Mouse (Mus musculus): ENCODE results near the gene Spink8. TPM values are rescaled to one million over a fixed set of nuclear protein-coding genes. Genes with fewer than 3 reads are reported as not detected.
"Not testable (repeated sequence)": the region's sequence is repeated elsewhere in the genome, so short reads cannot be mapped to it uniquely, and the experiment has no call there.

The Spink8 gene
- 10 to 100 TPM; 13.1 to 21.8 TPM for total RNA-seq (2021)
- long read RNA-seq, experiment 1, transcript Spink8-201 (4 exons, 637 nt): major isoform, 14 of 31 reads
- long read RNA-seq, experiment 1, transcript Spink8-202 (5 exons, 768 nt): minor isoform, 10 of 31 reads
- long read RNA-seq, experiment 1, partial matches to known transcripts: 2 of 31 reads
- long read RNA-seq, experiment 1, other reads (novel, unspliced or antisense): 5 of 31 reads
- long read RNA-seq, experiment 2, transcript Spink8-201 (4 exons, 637 nt): major isoform, 7 of 12 reads
- long read RNA-seq, experiment 2, partial matches to known transcripts: 1 of 12 reads
- long read RNA-seq, experiment 2, other reads (novel, unspliced or antisense): 0 of 12 reads

DNA sequence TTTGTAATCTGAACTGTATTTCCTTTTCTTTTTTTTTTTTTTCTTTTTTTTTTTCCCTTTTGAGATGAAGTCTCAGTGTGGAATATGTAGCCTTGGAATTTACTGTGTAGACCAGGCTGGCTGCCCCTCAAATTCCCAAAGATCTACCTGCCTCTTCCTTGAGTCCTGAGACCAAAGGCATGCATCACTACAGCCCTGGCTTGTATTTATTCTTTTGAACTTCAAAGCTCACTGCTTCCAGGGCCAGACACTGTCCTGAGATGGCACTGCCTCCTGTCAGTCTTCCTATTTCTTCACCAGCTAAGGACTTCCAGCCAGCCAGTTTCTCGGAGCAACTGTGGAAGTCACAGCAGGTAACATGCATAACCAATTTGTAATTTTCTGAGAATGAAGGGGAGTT lies at the start of gene Spink8:
Spink8 (plus strand) TSS at position 301 of the 400 bp plus-strand sequence.
- DNase-seq: no peak

DNA sequence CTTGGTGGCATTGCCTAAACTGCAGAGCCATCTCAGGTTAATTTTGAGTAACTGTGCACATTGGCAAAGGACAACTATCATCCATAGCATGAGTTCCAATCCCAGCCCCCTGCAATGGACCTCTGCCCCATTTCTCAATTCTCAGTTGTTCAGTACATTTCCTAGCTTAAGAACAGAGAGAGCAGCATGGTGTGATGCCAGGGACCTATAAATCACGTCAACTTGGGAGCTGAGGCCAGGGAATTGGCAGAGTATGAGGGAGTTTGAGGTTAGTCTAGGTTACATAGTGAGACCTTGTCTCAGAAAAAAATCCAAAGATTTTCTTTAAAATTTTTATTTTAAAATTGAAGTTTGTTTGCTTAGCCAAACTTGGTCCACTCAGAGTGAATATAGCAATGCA lies 45.2 kb upstream of the Spink8 start:
- peak; percentile 70 to 76 for DNase-seq

DNA sequence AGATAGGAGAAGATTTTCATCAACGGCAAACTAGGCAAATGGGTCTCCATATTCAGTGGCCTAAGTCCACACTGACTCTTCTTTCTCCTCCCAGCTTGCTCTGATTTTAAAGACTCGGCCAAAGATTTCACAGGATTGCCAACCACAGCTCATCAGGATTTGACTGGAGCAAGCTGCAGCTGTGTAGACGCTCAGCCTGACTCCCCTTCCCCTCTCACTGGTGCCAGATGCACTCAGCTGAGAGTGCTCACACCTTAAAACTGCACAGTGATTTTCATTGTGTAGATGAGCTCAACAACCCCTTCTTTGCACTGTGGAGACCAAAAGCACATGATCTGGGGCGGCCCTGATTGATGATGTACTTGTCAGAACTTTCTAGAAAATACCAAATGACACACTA lies 21.5 kb upstream of the Spink8 start, which contains the start of gene Fbxw27:
Fbxw27 (minus strand) TSS at position 101 of the 400 bp plus-strand sequence.
- DNase-seq: not testable (repeated sequence)

DNA sequence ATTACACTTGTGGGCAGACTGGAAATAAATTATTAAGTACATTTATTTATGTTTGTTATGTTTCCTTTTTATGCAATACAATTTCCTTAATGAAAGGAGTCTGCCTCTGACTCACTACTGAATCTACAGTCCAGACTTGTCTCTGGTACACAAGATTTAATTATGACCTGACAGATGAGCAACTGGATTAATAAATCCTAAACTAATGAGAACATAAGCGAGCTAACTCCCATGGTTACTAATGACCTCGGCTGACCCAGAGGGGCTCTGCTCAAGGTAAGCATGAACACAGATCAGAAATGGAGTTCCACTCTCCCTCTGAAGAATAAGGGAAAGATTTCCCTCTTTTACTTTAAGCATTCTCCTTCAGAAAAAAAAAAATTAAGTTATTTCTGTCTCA lies 16.9 kb upstream of the Spink8 start:
- peak in 1 of 2 experiments; percentile 5 for DNase-seq

DNA sequence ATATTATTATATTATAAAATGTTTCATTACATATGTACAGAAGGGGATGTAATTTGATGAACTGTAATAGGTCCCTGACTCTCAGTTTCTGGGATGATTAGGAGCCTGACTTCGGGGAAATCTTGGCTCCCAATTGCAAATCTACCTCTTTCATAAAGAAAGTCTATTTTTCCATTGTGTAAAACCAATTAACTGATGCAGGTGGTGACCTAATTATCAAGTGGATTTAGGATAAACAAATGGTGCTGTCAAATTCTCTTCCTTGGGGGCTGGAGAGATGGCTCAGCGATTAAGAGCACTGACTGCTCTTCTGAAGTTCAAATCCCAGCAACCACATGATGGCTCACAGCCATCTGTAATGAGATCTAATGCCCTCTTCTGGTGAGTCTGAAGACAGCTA lies 16.3 kb upstream of the Spink8 start:
- no peak for DNase-seq

DNA sequence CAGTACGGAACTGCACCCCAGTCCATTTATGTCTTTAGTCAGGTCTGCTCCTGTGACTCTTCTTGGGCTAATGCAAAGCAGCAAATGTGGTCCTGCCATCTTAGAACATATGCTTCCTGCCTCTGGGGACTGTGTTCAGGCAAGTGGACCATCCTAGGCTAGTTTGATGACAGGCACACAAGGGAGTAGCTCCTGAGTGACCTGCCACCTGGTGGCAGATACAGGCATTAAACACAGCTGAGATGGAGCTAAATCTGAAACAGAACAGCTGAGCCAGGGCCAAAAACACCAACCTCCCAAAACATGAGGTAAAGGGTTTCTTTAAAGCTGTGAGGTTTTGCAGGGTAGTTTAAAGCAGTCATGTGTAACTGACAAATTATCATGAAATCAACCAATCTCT lies 14.0 kb upstream of the Spink8 start:
- DNase-seq: peak; percentile 44 to 58

DNA sequence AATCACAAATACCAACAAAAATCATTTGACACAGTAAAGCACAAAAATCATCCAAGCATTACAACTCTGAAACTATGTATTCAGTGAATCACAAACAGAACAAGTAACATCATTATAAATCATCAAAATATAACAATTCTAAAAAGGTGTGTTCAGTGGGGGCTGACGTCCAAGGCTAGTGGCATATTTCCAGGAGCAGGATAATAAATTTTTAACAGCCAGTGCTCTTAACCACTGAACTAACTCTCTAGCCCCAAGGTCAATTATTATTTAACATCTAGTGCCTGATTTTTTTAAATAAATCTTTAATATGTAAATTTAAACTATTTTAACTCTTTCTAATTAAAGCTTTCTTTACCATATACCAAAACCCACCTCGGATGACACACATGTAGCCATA lies 6.5 kb upstream of the Spink8 start:
- peak; percentile 24 to 35 for DNase-seq

DNA sequence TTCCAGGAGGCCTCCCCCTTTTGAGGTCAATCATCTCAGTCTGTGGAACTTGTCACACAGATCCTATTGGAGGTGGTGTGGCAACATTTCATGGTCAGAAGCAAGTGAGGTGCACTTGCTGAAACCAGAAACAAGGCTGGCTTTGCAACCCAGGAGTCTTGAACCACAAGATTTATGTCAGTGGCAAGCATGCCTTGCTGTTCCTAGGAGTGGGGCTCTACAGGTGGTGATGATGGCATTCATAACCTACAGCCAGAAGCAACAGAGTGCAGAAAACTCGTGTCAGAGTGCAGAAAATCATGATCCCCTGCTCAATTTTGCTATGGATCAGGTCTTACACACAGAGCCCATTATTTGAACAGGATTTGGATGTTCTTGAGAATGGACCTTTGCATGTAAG lies 5.8 kb upstream of the Spink8 start:
- DNase-seq: peak in 1 of 2 experiments; percentile 5

DNA sequence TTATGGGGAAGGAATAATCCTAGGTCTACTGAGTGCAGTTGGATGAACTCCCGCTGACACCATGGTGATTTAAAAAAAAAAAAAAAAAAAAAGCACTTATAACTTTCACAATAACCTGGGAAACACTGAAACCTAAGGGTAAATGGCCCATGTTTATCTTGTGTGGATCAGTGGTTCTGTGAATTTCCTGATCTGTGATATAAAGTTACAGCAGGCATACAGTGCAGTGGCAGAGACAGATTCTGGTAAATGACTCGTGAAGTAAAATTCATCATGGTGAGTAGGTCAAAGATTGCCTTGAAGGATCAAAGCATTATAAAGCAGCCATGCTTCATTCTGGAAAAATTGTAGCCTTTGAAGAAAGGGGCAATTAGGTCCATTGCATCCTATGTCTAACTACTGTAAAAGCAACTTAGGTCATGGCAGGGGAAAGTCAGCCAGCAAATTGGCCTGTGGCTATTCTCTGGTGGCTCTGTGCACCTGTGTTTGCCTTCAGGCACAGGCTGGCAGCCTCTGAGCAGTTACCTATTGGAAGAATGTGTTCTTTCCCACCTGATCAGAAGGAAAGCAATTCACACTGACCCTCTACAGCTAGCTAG lies 5.3 kb upstream of the Spink8 start:
- DNase-seq: peak in 1 of 2 experiments; percentile 4

DNA sequence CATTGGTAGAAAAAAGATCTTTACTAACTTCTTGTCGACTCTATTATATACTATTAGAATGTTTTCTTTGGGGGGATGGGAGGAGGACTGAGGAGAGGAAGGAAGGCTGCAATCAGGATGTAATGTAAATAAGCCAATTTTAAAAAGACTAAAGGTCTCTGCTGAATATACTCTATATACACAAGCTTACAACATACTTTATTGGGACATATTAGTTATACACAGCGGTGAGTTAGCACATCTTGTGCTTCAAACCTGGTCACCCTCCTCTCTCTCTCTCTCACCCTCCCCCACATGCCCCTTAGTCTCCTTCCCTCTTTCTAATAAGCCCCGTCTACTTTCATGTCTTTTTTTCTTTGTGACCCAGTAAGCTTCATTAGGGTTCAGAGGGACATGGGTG lies 4.2 kb upstream of the Spink8 start:
- DNase-seq: no peak

DNA sequence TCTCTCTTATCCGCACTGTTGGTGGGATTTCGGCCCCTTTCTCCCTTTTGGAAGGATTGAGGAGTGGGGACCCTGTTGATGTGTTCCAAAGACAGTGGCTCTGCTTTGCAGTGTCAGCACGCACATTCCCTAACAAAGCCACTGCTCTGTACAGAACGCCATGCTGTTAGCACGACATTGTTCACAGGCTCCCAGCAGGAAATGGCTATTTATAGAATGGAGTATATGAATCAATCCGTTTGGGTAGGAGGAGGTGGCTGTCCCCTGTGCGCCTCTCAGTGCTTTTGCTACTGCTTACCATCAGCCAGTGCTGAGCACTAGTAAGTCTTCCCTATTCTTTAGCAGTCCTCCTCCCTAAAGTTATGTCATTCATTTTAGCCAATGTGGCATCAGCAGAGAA lies 1.3 kb downstream of the Spink8 start:
- DNase-seq: no peak

DNA sequence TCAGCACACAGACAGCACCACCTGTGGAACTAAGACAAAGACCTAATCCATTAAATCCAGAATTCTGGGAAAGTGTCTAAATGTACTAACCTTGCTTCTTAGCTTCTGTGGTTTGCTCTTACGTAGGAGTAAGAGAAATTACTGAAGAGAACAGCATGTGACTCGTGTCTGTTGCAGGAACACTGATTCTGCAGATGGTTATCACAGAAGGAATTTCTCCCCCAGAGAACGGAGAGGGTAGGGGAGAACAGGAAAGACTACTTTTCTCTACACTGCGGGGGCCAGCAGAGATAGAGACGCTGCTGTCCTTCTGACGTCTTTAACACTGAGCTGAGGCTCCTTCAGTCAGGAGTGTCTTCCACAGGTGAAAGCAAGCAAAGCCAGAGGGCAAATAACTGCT lies 4.3 kb downstream of the Spink8 start:
- no peak for DNase-seq

DNA sequence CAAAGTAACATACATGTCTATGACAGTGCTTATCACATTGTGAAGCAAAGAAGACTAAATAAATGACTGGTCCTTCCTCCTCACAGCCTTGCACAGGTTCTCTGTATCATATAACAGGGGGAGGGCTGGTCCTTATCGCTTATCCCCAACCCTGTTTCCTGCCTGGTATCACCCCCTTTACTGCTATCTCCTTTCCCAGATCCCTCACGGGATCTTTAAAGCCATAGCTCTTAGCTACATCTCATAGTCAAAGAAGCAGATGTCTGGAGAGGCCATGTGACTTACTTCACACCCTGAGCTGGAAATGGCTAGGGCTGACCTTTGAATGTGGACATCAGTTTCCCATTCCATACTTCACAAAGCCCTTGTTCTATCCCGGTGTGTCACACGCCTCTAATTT lies 13.7 kb downstream of the Spink8 start:
- DNase-seq: no peak

DNA sequence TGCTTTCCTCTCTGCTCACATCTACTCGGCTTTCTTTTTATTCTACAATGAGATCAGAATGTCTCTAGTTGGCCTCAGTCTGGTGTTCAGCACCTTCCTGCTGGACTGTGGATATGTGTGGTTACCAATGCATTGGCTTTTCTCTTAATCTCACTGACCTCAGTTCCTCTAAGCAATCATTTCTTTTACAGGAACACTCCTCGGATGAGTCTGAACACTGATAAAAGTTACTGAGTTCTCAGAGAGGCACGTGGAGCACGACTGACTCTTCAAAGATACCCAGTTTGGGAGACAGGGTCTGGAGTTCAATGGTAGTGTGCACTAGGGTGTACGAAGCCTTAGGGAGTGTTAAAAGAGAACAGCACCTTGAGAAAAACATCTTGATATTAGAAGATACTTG lies 14.1 kb downstream of the Spink8 start:
- DNase-seq: no peak

DNA sequence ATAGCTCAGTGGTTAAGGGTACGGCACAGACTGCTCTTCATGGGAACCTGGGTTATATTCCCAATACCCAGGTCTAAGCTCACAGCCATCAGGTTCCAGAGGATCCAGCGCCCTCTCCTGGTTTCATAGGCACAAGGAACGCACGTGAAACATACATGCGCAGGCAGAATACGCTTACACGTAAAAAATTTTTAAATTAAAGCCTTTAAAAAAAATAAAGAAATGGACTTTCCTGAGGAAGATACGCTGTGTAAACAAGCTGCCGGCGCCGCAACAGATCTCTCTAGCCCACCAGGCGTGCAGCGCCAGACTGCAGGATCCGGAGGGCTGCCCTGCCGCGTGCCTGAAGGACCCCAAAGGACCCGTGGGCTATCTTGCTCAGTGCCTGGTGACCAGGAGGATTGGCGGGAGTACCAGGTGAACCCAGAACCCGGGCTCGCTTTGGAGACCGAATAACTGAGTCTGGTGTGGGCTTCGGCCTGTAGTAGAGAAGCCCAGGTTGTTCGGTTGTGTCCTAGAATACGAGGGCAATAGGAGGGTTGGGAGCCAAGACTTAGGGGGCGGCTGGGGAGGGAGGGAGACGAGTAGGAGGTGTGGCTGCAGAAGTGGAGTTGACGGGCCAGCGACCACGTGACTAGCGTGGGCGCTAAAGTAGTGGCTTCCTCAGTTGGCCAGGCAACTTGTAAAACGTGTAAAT lies 20.5 kb downstream of the Spink8 start, which contains the start of gene Nme6:
Nme6 (plus strand) TSS at position 359 of the 697 bp plus-strand sequence.
- peak; percentile 87 to 92 for DNase-seq

DNA sequence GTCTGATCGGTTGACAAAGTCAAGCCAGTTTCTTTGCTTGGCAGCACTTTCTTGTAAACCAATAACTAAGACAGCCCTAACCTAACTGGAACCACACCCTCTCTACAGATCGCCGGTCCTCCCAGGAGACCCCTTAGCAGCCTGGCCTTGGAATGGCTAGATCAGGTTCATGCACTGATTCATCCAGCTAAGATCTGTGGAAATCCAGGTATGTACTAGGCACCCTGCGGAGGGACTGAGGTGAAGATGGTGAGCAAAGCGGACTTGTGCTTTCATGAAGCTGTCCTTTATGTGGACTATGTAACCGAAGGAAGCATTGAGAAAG lies 21.0 kb downstream of the Spink8 start:
- no peak for DNase-seq

DNA sequence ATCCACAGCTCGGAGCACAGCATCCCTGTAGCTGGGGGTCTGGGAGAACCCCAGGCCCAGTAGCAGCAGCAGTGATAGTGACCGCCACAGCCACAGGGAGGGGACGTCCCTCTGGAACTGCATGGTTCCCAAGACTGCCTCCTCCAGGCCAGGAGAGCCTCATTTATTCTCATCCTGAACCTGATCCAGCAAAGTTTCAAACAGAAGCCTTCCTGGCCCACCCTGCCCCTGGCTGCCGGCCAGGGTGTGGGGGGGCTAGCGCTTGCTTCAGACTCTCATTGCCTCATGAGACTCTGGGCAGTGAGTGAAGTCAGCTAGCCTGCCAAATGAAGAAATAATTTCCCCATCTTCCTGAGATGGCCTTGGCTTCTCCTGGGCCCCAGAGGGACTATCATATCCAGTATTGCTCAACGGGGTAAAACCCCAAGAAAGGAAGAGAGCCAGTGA lies 37.3 kb downstream of the Spink8 start, which contains the start of gene Camp:
Camp (minus strand) TSS at position 306 of the 447 bp plus-strand sequence.
- DNase-seq: peak; percentile 78

DNA sequence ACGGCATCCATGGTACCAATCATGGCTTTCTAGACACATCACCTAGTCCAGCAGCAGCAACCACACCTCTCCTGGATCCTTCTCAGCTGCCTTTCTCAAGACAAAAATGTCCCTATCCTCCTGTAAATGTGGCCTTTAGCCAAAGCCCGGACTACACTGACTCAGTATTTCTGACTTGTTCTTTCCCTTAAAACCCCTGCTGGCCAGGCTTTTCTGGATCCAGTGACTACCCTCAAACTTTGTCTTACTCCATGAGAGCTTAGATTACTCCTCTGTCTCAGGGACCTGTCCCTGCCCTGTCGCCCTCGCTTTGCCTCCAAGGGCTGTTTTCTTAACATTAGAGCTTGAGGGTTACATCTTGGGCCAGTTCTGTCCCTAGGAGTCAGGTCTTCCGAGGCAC lies 38.0 kb downstream of the Spink8 start:
- no peak for DNase-seq

DNA sequence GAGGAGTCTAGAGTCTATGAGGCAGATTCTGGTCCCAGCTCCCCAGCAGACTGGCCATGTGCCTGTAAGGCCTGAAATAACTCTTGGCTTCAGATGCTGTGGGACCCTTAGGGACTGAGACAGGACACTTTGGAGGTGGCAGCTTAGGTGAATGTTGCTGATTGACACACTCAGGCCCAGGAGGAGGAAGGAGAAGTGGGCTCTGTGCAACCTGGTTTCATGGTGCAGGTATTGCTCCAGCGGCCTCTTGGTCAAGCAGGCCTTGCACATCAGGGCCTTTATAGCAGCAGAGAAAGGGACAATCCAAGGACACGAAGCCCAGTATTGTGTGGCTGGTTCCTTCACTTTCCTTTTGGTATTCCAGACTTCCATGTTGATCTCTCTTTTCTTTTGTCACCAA lies 42.3 kb downstream of the Spink8 start:
- DNase-seq: no peak

DNA sequence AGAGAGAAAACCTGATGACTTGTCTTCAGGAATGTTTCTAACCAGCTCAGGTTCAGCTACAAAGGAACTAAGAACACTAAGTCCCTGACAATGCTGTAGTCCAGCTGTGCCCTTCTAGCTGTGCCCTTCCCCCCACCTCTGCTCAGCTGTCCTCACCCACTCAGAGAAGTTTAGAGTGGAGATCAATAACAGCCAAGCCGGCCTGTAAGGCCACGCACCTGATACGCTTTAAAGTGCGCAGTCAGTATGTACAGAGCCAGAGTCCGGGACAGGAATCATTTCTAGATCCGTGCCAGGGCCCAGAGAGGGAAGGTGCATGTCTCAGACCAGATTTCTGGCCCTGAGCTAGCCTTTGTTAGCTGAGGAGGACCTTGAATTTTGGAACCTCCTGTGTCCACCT lies 43.9 kb downstream of the Spink8 start:
- DNase-seq: no peak

DNA sequence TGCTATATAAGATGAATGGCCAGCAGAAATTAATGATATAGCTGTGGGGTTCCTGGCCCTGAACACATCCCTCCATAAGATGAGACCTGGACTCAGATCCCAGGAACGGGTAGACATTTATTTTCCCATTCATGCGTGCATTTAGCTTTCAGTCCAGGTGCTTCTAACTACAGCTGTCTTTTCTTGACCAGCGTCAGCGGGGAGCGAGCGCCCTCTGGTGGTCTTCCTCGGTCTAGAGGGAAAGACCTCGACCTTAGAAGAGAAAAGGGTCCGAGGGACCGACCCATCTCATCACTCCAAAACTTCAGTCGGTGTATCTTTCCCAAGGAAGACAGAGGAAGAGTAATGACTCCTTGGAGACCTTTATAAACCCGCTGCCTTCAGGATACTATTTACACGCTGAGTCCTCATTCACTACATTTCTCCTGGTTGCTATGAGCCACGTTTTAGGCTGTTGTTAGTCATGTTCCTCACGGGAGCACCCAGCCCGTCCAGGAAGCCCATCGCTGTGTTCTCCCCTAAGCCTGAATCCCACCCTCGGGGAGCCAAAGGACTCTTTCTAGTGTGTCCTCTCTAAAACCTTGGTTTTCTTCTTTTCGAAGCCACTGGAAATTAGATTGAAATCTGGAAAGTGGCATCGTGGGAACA lies 50.4 kb downstream of the Spink8 start:
- DNase-seq: peak; percentile 88 to 89

DNA sequence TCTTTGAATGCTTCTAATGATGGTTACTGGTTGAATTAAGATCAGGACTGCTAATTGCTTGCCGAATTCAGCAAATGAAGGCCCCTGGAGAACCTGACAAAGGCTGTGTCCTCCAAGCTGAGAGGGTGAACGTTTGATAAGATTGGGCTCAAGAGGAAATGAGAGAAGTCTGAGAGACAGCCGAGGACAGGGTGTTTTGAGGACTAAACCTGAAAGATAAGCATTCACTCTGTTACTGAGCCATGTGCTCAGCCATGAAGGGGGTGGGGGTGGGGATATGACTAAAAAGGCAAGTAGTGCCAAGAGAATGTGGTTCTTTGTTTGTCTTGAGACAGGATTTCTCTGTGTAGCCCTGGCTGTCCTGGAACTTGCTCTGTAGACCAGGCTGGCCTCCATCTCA lies 51.0 kb downstream of the Spink8 start:
- no peak for DNase-seq

DNA sequence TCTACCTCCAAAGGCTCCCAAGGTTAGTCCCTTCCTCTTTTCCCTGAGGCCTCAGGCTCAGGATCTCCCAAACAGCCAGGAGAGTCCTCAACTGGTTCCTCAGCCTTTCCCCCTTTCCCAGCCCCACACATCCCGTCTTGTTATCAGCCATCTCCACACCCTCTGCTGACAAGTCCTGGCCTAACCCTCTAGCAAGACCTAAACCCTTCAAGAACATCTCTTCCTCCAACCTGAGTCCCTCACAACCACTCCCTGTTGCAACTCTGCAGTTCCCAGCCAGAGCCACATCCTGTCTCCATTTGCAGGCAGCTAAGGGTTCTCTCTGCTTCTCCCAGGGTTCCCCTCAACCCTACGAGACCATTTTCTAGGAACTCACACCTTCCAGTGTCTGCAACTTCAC lies 54.1 kb downstream of the Spink8 start:
- DNase-seq: no peak

All from adrenal gland, postnatal 36 days (tissue).